Mouse (Mus musculus): ENCODE results near the gene Epb41. TPM values are rescaled to one million over a fixed set of nuclear protein-coding genes. Genes with fewer than 3 reads are reported as not detected.
A peak's percentile ranks its signal among the peaks of the same experiment; 100 is the strongest.

Epb41 gene
- total RNA-seq, 2 experiments from 2014 or later: 755 to 895 TPM

DNA sequence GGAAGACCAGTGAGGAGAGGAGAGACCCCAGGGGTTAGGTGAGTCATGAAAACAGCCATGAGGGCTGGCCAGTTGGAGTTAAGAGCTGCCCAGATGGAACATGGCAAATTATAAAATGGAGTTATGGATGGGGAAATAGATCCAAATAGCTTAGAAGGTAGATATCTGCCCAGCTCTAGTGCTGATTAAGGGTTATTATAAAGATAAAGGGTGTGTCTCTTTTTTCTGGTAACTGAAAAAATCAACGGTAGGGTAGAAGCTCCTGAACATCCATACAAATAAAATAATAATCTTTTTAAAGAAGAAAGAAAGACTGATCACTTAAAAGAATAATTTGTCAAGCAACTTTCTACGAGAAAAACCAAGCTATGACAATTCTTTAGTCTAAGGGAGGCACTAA lies 49.9 kb downstream of the Epb41 start:
- ATAC-seq (replicated peaks; ENCODE audit: low FRiP score, poor library complexity, severe bottlenecking): no peak

DNA sequence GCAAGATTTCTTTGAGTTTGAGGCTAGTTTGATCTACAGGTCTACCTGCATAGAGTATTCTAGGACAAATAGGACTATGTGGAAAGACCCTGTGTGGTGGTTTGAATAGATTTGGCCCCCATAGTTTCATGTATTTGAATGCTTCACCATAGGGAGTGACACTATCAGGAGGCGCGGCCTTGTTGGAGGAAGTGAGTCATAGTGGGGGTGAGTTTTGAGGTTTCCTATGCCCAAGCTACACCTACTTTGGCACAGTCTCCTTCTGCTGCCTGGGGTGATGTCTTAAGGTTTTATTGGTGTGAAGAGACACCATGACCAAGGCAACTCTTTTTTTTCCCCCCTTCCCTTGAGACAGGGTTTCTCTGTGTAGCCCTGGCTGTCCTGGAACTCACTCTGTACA lies 51.3 kb downstream of the Epb41 start:
- ATAC-seq (replicated peaks; ENCODE audit: low FRiP score, poor library complexity, severe bottlenecking): no peak

- no peak for ATAC-seq (replicated peaks; ENCODE audit: low FRiP score, poor library complexity, severe bottlenecking)
Measured at GRCm38 (mm10) chr4:132022639-132023038, 52.5 kb downstream of the Epb41 start.

- no peak for ATAC-seq (replicated peaks; ENCODE audit: low FRiP score, poor library complexity, severe bottlenecking)
Measured at GRCm38 (mm10) chr4:132021883-132022282, 53.2 kb downstream of the Epb41 start.

GRCm38 (mm10) chr4:132018547-132018946 lies 56.6 kb downstream of the Epb41 start:
- ATAC-seq (replicated peaks; ENCODE audit: low FRiP score, poor library complexity, severe bottlenecking): no peak

DNA sequence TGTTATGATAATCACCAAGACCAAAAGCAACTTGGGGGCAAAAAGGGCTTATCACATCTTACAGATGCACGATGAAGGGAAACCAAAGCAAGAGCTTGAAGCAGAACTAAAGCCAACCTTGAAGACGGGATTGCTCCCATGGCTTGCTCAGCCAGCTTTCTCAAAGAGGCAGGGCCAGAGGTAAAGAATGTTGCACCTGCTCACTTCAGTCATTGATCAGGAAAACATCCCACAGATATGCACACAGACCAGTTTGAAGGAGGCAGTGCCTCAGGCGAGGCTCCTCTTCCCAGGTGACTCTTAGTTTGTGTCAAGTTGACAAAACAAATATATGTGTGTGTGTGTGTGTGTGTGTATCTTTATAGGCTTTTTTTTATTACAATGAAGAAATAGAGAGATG lies 59.7 kb downstream of the Epb41 start:
- no peak for ATAC-seq (replicated peaks; ENCODE audit: low FRiP score, poor library complexity, severe bottlenecking)

DNA sequence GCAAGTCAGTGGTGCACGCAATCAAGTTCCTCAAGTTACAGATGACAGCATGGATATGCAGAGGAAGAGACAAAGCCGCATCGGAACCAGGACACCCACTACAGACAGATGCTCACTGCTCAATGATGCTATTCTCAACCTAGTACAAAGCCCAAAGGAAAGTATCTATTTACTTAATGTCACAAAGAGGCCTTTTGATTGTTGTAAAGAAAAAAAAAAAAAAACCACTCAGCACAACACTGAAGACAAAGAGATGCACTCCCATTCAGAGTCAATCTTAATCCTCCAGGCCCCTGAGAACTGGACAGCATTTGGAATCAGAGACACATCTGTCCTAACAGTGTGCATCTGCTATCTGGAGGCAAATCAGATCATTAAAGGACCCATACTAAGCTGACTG lies 63.5 kb downstream of the Epb41 start:
- no peak for ATAC-seq (replicated peaks; ENCODE audit: low FRiP score, poor library complexity, severe bottlenecking)

DNA sequence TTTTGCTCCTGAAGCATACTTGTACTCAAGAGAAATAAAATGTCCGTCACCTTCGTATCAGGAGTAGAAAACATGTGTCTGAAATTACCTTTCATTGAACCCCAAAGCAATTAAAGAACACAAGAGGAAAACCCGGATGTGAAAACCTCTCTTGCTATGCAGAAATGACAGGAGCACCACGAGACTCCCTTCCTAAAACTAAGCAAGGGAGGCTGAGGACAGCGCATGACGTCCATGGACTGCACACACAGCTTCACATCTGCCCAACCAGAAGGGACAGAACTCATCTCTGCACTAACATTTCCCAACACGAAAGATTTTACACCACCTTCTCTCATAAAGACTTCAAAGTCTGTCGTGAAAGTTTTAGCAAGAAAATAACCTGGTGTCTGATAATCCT lies 64.7 kb downstream of the Epb41 start:
- ATAC-seq (replicated peaks; ENCODE audit: low FRiP score, poor library complexity, severe bottlenecking): no peak

GRCm38 (mm10) chr4:132008191-132008590 lies 66.9 kb downstream of the Epb41 start:
- ATAC-seq (replicated peaks; ENCODE audit: low FRiP score, poor library complexity, severe bottlenecking): no peak

DNA sequence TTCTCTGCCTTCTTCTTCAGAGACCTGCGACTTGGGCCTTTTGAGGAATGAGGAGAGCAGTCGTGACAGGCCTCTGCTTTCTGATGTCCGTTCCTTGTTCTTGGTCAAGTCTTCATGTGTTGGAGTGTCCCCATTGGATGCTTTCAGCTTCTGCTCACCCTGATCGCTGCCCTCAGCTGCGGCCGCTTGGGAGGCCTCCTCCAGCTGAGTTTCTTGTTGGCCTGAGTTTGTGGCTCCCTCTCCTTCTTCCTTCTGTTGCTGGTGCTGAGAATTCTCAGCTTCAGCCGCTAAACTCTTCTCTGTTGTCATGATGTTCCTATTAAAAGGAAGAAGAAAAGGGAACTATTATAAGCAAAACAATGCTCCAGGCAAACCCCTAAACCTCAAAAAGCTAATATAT lies 68.0 kb downstream of the Epb41 start:
- no peak for ATAC-seq (replicated peaks; ENCODE audit: low FRiP score, poor library complexity, severe bottlenecking)

- no peak for ATAC-seq (replicated peaks; ENCODE audit: low FRiP score, poor library complexity, severe bottlenecking)
Measured at GRCm38 (mm10) chr4:131998641-131999040, 76.5 kb downstream of the Epb41 start.

DNA sequence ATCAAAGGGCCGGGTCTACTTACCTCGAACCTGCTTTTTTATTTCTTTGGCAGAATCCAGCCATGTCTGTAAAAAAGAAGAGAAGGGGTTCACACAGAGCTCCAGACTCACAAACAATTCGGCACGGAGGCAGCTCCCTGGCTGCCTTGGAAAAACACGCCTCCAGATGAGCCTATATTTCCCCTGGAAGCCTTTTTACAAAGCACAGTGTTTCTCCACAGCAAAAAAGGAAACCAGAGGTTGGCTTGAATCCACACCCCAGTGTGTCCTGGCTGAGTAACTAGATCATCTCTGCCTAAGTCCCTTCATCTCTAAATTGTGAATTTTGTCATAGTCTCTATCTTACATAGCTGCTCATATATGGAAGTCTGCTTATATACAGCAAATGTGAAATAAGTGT lies 77.6 kb downstream of the Epb41 start:
- no peak for ATAC-seq (replicated peaks; ENCODE audit: low FRiP score, poor library complexity, severe bottlenecking)

GRCm38 (mm10) chr4:131996985-131997384 lies 78.1 kb downstream of the Epb41 start:
- no peak for ATAC-seq (replicated peaks; ENCODE audit: low FRiP score, poor library complexity, severe bottlenecking)

GRCm38 (mm10) chr4:131993792-131994191 lies 81.3 kb downstream of the Epb41 start:
- no peak for ATAC-seq (replicated peaks; ENCODE audit: low FRiP score, poor library complexity, severe bottlenecking)

GRCm38 (mm10) chr4:131982881-131983538 lies 92.1 kb downstream of the Epb41 start:
- no peak for ATAC-seq (replicated peaks; ENCODE audit: low FRiP score, poor library complexity, severe bottlenecking)

DNA sequence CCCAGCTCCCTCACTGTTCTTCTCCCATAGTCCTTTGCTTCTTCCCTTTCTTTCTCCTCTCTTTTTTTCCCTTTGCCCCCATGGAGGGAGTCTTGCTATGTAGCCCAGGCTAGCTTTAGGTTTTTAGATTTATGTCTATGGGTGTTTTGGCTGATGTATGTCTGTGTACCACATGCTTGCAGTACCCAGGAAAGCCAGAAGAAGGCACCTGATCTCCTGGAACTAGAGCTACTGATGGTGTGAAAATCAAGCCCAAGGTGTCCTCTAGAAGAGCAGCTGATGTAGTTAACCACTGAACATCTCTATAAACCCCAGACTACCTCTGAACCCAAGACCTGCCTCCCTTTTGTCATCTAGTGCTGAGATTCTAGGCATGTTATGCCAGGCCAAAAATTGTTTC lies 93.4 kb downstream of the Epb41 start:
- 0 out of 2 replicates have a peak, but pooled peaks have one; percentile 39 for ATAC-seq (replicated peaks; ENCODE audit: low FRiP score, poor library complexity, severe bottlenecking)

DNA sequence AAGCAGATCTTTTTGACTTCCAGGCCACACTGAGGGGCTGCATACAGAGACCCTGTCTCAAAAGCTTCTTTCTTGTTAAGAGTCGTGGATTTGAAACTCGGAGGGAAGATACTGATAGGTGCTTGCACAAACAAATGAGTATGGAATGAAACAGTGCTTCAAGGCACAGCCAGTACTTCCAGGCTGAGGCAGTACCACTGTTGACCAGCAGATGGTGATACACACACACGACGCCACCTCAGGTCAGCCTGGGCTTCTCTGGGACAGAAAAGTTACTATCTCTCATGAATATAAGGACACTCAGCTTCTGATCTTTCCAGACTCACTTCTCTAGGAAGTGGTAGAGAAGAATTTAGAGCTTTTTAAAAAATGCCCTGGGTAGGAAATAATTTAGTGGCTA lies 97.9 kb downstream of the Epb41 start:
- ATAC-seq (replicated peaks; ENCODE audit: low FRiP score, poor library complexity, severe bottlenecking): peak; percentile 85

DNA sequence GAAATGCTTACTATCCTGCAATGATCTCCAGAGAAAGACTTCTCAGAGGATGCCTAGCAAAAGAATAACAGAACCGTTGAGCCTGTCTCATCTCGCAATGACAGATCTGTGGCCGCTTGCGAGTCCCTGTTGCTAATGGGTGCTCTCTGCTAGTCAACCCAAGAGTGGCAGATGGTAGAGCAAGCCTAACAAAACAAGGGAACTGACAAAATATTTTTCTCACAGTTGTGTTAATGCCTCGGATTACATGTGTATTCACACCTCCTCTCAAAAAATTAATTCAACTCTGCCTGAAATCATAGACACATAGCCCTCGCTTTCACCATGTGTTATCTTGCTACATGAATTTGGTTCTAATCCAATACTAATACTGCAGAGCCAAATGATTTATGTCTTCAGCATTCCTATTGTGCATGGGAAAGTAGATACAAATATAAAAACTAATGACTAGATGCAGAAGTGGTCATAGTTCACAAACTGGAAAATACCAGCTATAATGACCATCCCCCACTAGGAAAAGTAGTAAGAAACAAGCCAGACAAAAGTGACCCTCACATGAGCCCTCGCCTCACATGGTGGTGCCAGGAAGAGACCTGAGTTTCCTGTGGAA lies 104.8 kb downstream of the Epb41 start:
- ATAC-seq (replicated peaks; ENCODE audit: low FRiP score, poor library complexity, severe bottlenecking): no peak

- no peak for ATAC-seq (replicated peaks; ENCODE audit: low FRiP score, poor library complexity, severe bottlenecking)
Measured at GRCm38 (mm10) chr4:131968873-131969272, 106.2 kb downstream of the Epb41 start.

DNA sequence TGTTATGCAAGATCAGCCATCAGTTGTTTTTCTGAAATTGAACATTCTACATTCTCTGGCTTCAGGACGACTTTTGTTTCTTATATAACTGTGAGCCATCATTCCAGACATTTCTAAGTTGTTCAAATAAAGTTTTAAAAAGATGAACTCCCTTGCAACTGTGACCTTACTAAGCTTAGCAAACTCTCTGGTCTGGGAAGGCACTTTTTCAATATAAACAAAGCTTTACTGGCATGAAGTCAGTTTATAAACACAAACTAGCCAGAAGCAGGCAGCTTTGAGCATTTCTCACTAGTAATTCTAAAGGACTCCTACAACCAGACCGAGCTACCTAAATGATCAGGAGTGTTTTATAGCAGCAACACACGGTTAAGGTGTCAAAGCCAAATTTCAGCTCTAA lies 118.0 kb downstream of the Epb41 start:
- no peak for ATAC-seq (replicated peaks; ENCODE audit: low FRiP score, poor library complexity, severe bottlenecking)

DNA sequence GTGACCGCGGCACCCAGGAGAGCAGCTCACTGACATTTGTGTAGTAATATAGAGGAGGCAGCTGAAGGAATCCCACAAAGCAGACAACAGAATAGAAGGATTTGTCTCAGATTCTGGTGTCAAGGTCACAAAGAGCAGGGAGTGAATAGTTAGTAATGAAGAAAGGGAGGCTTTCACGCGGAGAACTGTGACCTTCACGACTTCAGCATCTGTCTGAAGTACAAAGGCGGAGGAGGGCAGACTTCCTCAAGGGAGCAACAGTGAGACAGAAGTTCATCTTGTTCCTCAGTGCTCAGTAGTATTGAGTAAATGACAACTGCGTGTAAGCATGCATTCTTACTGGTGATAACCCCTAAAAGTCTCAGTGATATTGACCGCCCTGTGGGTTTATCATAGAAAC lies 124.5 kb downstream of the Epb41 start:
- no peak for ATAC-seq (replicated peaks; ENCODE audit: low FRiP score, poor library complexity, severe bottlenecking)

- ATAC-seq (replicated peaks; ENCODE audit: low FRiP score, poor library complexity, severe bottlenecking): no peak
Measured at GRCm38 (mm10) chr4:131949903-131950302, 125.2 kb downstream of the Epb41 start.

Data from erythroid progenitor cell, adult 5-6 weeks (primary cell).